Mouse (Mus musculus): Measurements from ENCODE around the gene Ttc30b.
"Not testable (repeated sequence)": the region's sequence is repeated elsewhere in the genome, so short reads cannot be mapped to it uniquely, and the experiment has no call there.

Ttc30b gene

GRCm38 (mm10) chr2:75950685-75951084 is 12.3 kb upstream of the Ttc30b start:
- no peak for DNase-seq

- DNase-seq, result not testable (repeated sequence)
Measured at GRCm38 (mm10) chr2:75937520-75938116, 767 bp downstream of the Ttc30b start.

- DNase-seq, result not testable (repeated sequence)
Measured at GRCm38 (mm10) chr2:75936685-75937084, 1.7 kb downstream of the Ttc30b start.

GRCm38 (mm10) chr2:75933541-75933940 is 4.8 kb downstream of the Ttc30b start:
- DNase-seq, result no peak

GRCm38 (mm10) chr2:75930941-75931340 is 7.4 kb downstream of the Ttc30b start:
- no peak for DNase-seq

GRCm38 (mm10) chr2:75929786-75930444 is 8.5 kb downstream of the Ttc30b start:
- DNase-seq, result no peak

GRCm38 (mm10) chr2:75929141-75929540 is 9.2 kb downstream of the Ttc30b start:
- no peak for DNase-seq

- no peak for DNase-seq
Measured at GRCm38 (mm10) chr2:75928011-75928410, 10.4 kb downstream of the Ttc30b start.

GRCm38 (mm10) chr2:75926061-75926460 is 12.3 kb downstream of the Ttc30b start:
- no peak for DNase-seq

GRCm38 (mm10) chr2:75923807-75924340 is 14.5 kb downstream of the Ttc30b start:
- DNase-seq, result no peak

- no peak for DNase-seq
Measured at GRCm38 (mm10) chr2:75915040-75915439, 23.3 kb downstream of the Ttc30b start.

- no peak for DNase-seq
Measured at GRCm38 (mm10) chr2:75907142-75907541, 31.2 kb downstream of the Ttc30b start.

- no peak for DNase-seq
Measured at GRCm38 (mm10) chr2:75901869-75902268, 36.5 kb downstream of the Ttc30b start.

- DNase-seq, result no peak
Measured at GRCm38 (mm10) chr2:75900281-75900680, 38.1 kb downstream of the Ttc30b start.

- no peak for DNase-seq
Measured at GRCm38 (mm10) chr2:75895711-75896110, 42.7 kb downstream of the Ttc30b start.

GRCm38 (mm10) chr2:75891981-75892380 is 46.4 kb downstream of the Ttc30b start:
- no peak for DNase-seq

Measured in liver (tissue).